Mouse (Mus musculus): Measurements from ENCODE around the gene Snx30.
"Not testable (repeated sequence)": the region's sequence is repeated elsewhere in the genome, so short reads cannot be mapped to it uniquely, and the experiment has no call there.

The Snx30 gene

GRCm38 (mm10) chr4:59805181-59805967, at the start of gene Snx30:
TSS of gene Snx30 (plus strand) at chr4:59805840.
- peak; percentile 91 for DNase-seq

GRCm38 (mm10) chr4:59756332-59757082, 49.1 kb upstream of the Snx30 start:
- peak; percentile 61 for DNase-seq

GRCm38 (mm10) chr4:59757452-59758435, 47.9 kb upstream of the Snx30 start:
- DNase-seq, result no peak

- DNase-seq, result no peak
Observed at GRCm38 (mm10) chr4:59760016-59760415, 45.6 kb upstream of the Snx30 start.

GRCm38 (mm10) chr4:59760636-59761364, 44.8 kb upstream of the Snx30 start:
- DNase-seq, result peak; percentile 19

GRCm38 (mm10) chr4:59761365-59761729, 44.3 kb upstream of the Snx30 start:
- no peak for DNase-seq

- no peak for DNase-seq
Observed at GRCm38 (mm10) chr4:59764950-59765349, 40.7 kb upstream of the Snx30 start.

GRCm38 (mm10) chr4:59765385-59766005, 40.1 kb upstream of the Snx30 start:
- no peak for DNase-seq

GRCm38 (mm10) chr4:59767717-59768116, 37.9 kb upstream of the Snx30 start:
- DNase-seq, result no peak

GRCm38 (mm10) chr4:59772171-59772879, 33.3 kb upstream of the Snx30 start:
- DNase-seq, result no peak

GRCm38 (mm10) chr4:59777828-59778227, 27.8 kb upstream of the Snx30 start:
- no peak for DNase-seq

GRCm38 (mm10) chr4:59780568-59780967, 25.1 kb upstream of the Snx30 start:
- no peak for DNase-seq

- DNase-seq, result no peak
Observed at GRCm38 (mm10) chr4:59782853-59783684, 22.6 kb upstream of the Snx30 start.

GRCm38 (mm10) chr4:59783685-59784279, 21.9 kb upstream of the Snx30 start:
- DNase-seq, result peak; percentile 93

- DNase-seq, result no peak
Observed at GRCm38 (mm10) chr4:59785412-59785811, 20.2 kb upstream of the Snx30 start.

- DNase-seq, result peak; percentile 71
Observed at GRCm38 (mm10) chr4:59786661-59787060, 19.0 kb upstream of the Snx30 start.

GRCm38 (mm10) chr4:59787126-59787525, 18.5 kb upstream of the Snx30 start:
- DNase-seq, result no peak

- DNase-seq, result no peak
Observed at GRCm38 (mm10) chr4:59789015-59789414, 16.6 kb upstream of the Snx30 start.

- DNase-seq, result not testable (repeated sequence)
Observed at GRCm38 (mm10) chr4:59793626-59794025, 12.0 kb upstream of the Snx30 start.

GRCm38 (mm10) chr4:59794116-59794515, 11.5 kb upstream of the Snx30 start:
- DNase-seq, result no peak
